Mouse (Mus musculus) layer of hippocampus, postnatal 36 days (tissue): ENCODE data around the gene Golt1a. TPM values are rescaled to one million over a fixed set of nuclear protein-coding genes. Genes with fewer than 3 reads are reported as not detected.

Experiments used
- DNase-seq, 2 experiments: peaks; one replicate each; pipeline ENCODE4 v3.0.0; 2022
- total RNA-seq, 2 experiments: library from RNA; stranded (reverse); gene quantifications; 2 replicates each; pipeline ENCODE4 v1.2.3; 2021

The Golt1a gene
- total RNA-seq, 2 experiments from 2014 or later, result not detected

- no peak for DNase-seq
These were observed 40.6 kb downstream of the Golt1a start, which contains the start of gene Ren1 for GRCm38 (mm10) chr1:133350210-133350609. Gene Ren1 (plus strand): TSS chr1:133350510.

GRCm38 (mm10) chr1:133351762-133352161 lies 42.2 kb downstream of the Golt1a start:
- no peak for DNase-seq

DNA sequence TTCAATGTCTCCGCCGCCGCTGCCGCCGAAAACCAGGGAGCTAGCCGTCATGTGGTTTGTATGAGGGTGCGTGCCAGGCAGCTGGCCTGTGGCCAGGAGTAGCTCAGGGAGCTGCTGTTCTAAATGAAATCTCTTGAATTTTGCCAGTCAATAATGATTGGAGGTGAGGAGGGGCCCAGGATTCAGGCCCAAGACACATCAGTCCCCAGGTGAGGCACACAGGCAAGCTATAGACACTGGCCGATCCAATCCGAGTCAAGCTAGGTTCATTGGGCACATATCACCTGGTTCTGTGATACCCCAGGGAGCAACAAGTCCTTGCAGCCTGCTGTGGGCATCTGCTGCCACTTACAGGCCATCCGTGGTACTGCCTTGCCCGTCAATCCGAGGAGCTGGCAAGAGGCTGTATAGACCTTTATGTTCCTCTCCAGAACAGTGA lies 43.8 kb downstream of the Golt1a start:
- DNase-seq, result peak; percentile 84 to 85

DNA sequence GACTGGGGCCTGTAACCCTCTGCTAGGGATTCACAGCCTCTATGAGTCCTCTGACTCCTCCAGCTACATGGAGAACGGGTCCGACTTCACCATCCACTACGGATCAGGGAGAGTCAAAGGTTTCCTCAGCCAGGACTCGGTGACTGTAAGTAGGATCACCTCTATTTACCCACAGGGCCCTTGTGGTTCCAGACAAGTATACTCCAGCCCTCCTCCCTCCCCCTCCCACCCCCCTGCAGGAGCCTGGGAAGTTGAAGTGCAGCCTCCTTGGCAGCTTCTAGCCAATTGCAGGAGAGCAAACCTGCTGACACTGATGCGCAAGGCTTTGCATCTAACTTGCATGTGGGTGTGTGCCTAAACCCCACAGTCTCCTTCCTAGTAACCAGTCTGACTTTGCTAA lies 45.9 kb downstream of the Golt1a start:
- DNase-seq, result no peak

DNA sequence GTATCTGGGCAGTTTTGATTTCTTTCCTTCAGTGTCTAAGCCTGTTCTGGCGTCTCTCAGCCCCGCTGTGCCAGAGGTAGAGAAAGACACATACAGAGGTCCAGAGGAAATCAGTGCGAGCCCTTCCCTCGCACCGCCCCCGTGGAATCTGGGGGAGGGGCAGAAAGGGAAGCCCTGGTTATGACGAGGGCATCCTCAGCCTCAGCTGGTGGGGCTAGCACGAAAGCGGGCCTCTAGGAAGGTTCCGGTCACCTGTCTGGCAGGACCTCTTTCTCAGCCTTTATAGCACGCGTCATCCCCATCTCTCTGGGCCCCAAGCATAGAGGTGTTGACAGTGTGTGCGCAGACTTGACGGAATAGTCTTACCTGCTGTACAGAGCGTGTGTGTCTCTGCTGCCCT lies 46.3 kb downstream of the Golt1a start:
- DNase-seq, result no peak

DNA sequence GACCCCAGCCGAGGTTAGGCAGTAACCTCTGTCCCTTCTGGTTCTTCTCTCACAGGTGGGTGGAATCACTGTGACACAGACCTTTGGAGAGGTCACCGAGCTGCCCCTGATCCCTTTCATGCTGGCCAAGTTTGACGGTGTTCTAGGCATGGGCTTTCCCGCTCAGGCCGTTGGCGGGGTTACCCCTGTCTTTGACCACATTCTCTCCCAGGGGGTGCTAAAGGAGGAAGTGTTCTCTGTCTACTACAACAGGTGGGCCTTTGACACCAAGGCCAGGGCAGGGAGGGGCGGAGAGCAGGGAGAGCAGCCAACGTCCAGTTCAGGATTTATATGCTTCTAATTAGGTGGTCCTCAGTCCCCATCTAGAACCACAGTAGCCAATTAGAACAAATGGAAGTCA lies 46.7 kb downstream of the Golt1a start:
- no peak for DNase-seq

- DNase-seq, result no peak
These were observed 51.4 kb downstream of the Golt1a start for GRCm38 (mm10) chr1:133361006-133361405.

- DNase-seq, result no peak
These were observed 52.5 kb downstream of the Golt1a start for GRCm38 (mm10) chr1:133362103-133362502.

- DNase-seq, result peak; percentile 58 to 59
These were observed 53.8 kb downstream of the Golt1a start, which contains the start of gene Etnk2 for GRCm38 (mm10) chr1:133363276-133364021. Gene Etnk2 (plus strand): TSS chr1:133363572.

DNA sequence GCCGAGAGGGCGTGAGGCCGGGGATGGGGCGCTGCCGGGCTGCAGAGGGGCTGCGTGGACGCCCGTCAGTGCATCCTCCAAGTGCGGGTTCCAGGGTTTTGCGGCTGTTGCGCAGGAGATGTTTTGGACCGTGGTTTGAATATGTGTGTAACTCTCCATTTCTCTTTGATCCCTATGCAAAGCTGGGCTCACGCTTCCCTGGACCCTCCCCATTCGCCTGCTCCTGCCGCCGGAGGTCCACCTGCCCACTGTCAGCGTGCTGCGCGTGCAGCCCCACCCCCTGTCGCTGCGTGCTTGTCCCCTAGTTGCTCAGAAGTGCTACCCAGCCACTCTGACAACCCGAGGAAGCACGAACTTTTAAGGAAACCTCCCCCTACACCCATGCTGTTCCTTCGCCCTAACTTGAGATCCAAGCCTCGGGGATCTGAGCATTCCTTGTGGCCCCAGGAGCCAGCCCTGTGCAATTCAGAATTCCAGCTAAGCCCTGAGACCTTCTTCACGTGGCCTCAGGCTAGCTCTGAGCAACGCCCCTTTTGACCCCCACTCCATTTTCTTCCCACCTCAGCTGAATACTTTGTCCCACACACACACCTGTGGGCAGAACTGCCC lies 54.5 kb downstream of the Golt1a start:
- no peak for DNase-seq

DNA sequence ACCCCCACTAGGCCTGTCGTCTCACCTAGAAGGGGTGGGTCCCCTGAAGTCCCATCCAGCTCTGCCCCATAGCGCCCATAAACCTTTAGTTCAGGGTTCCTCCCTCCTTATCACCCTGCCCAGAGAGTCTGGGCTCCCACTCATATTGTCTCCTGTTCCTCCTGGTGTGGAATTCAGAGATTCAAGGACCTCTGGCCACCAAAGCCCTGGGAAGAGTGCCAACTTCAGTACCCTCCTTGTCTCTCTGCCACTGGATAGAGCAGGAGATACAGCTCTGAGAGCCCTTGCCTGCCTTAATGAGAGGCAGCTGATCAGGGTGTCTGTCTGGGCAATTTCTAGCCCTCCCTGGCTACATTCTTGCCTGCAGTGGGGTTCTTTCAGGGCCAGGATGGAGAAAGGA lies 55.3 kb downstream of the Golt1a start:
- DNase-seq, result no peak

- no peak for DNase-seq
These were observed 57.5 kb downstream of the Golt1a start for GRCm38 (mm10) chr1:133366951-133367605.

- DNase-seq, result no peak
These were observed 58.2 kb downstream of the Golt1a start for GRCm38 (mm10) chr1:133367606-133368488.

DNA sequence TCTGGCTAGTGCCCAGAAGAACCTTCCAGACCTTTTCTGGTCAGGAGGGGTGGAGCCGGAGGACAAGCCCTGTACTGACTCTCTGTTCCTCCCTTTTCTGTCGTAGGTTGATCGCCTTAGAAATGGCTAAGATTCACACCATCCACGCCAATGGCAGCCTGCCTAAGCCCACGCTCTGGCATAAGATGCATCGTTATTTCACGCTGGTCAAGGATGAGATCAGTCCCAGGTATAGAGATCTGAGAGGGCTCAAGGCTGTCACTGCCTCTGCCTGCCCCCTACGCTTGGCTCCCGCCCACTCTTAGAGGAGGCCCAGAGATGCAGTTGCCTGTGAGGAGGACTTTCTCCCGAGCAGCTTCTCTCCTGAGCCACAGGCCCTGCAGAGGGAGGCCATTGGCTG lies 59.0 kb downstream of the Golt1a start:
- DNase-seq, result no peak

DNA sequence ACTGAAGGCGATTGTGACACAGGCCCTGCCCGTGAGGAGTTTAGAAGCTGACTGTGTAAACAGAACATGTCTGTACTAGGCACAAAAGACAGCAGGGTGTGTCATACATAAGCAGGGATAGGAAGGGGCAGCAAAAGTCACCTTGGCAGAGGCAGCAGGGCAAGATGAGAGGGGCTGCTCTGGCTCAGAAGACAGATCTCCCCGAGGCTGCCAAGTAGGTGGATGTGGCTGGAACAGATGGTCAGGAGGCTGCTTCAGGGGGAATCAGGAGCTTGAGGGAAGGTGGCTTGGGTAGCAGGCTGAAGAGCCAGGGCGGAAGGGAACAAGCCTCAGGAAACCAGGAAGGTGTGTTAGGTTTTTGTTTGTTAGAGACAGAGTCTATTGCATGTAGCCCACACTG lies 60.8 kb downstream of the Golt1a start:
- DNase-seq, result no peak

DNA sequence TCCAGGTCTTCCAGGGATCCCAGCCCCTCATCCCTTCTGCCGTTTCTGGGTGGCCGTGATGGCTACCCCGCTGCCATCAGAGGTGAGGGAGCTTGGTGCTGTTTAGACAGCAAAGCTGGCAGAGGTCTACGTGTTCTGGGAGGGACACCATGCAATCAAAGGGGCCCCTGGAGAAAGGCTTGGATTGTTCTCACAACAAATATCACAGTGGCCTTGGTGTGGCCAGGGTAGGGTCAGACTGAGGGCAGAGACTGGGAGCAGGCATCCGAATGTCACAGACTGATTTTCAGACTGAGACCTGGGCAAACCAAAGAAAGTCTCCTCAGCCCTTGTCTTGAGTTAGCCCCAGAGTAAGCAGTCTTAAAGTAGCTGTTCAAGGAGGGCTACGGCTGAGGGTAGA lies 61.8 kb downstream of the Golt1a start:
- DNase-seq, result no peak

DNA sequence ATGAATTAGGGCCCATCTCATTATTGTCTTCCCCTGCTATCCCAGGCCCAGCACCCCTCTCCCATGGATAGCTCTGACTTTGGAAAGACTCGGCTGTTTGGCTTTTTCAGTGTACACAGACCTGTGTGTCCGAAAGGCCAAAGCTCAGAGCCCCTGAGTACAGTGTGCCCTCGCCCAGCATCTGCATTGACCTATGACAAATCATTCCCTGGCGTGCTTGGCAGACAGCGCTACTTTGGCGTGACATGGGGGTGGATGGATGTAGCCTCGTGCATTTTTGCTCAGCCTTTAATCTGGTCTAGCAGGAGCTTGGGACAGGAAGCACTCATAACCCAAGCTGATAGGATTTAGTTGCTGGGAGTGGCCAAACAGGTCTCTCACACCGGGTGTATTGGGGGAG lies 62.5 kb downstream of the Golt1a start:
- DNase-seq, result no peak

Other genes starting within 250 kb of the Golt1a start
- gene Ppp1r15b, start 178.7 kb upstream of the Golt1a start, total RNA-seq, result 10 to 100 TPM; 42.5 to 44.2 TPM
- gene Plekha6, start 145.6 kb upstream of the Golt1a start, total RNA-seq, result 10 to 100 TPM; 48.4 to 51.8 TPM
- not detected for gene Kiss1, start 12.1 kb downstream of the Golt1a start, total RNA-seq
- gene Ren1, start 40.7 kb downstream of the Golt1a start, total RNA-seq, result not detected
- gene Etnk2, start 53.8 kb downstream of the Golt1a start, total RNA-seq, result 1 to 10 TPM; 1.2 to 1.4 TPM
- gene Sox13, start 114.6 kb downstream of the Golt1a start, total RNA-seq, result 1 to 10 TPM; 7.2 TPM